In genomic region chr17:88102597-88102996, GRCm38 (mm10) we compare ENCODE assay signal across 18 mouse cellular contexts.
"Had no signal": no experiment of that assay in that cellular context is flagged by ENCODE, and none has a peak within 500 bp of the region (broad histone marks: within the 10 kb centered on the region; RNA-seq: fewer than 3 reads in every experiment).

No protein-coding gene starts in this region.

- H3K27me3 ChIP-seq: liver, embryonic 12.5 days; midbrain, embryonic 13.5 days; midbrain, embryonic 15.5 days; neural tube, embryonic 13.5 days; neural tube, embryonic 15.5 days had no signal

- H3K9me3 ChIP-seq: liver, embryonic 12.5 days; midbrain, embryonic 13.5 days; midbrain, embryonic 15.5 days; neural tube, embryonic 13.5 days; neural tube, embryonic 15.5 days had no signal

- ATAC-seq: liver, embryonic 12.5 days; midbrain, embryonic 13.5 days; midbrain, embryonic 15.5 days had no signal

- DNase-seq: lung, adult 18-20 months; lung, embryonic 14.5 days; lung, postnatal 10 days; lung, postnatal 4 days; retina, postnatal 1 day; right cerebral cortex, adult 18-20 months; right cerebral cortex, postnatal 25 days; right cerebral cortex, postnatal 4 days; spleen, adult 18-20 months; thymus, adult 18-20 months; thymus, postnatal 14 days; thymus, postnatal 36 days had no signal

- H3K36me3 ChIP-seq: liver, embryonic 12.5 days; midbrain, embryonic 13.5 days; midbrain, embryonic 15.5 days; neural tube, embryonic 13.5 days; neural tube, embryonic 15.5 days had no signal

- H3K27ac ChIP-seq: liver, embryonic 12.5 days; liver, embryonic 14.5 days; midbrain, embryonic 13.5 days; midbrain, embryonic 15.5 days; neural tube, embryonic 13.5 days; neural tube, embryonic 15.5 days had no signal

- H3K4me1 ChIP-seq: liver, embryonic 12.5 days; midbrain, embryonic 13.5 days; midbrain, embryonic 15.5 days; neural tube, embryonic 13.5 days; neural tube, embryonic 15.5 days had no signal

- H3K4me3 ChIP-seq: liver, embryonic 12.5 days; midbrain, embryonic 13.5 days; midbrain, embryonic 15.5 days; neural tube, embryonic 13.5 days; neural tube, embryonic 15.5 days had no signal

- H3K9ac ChIP-seq: liver, embryonic 12.5 days; liver, embryonic 14.5 days; lung, embryonic 14.5 days; midbrain, embryonic 13.5 days; midbrain, embryonic 15.5 days; neural tube, embryonic 13.5 days; neural tube, embryonic 15.5 days had no signal
